Mouse (Mus musculus) thymus, adult 2 months (tissue): ENCODE measurements around the gene Ppp1r27.

ENCODE experiments used
- CTCF ChIP-seq: fragments of 200-500 bp; IDR thresholded peaks from 2 replicates; pipeline ENCODE4 v1.5.1; 2012; ENCODE audit warnings: mild to moderate bottlenecking, control low read depth, low read length, moderate library complexity, borderline replicate concordance; ENCODE audit not compliant: control insufficient read depth, poor library complexity, insufficient read depth; ENCODE audit errors: extremely low read depth
- POLR2A ChIP-seq: fragments of 200-500 bp; IDR thresholded peaks from 2 replicates; pipeline ENCODE4 v1.6.1; 2012; ENCODE audit warnings: mild to moderate bottlenecking, low read length, control low read depth, moderate library complexity; ENCODE audit not compliant: control insufficient read depth, poor library complexity, insufficient read depth; ENCODE audit errors: extremely low read depth

GRCm38 (mm10) chr11:120500357-120500756 is 50.6 kb downstream of the Ppp1r27 start:
- no peak for TF ChIP-seq POLR2A
- TF ChIP-seq CTCF = no peak
